Mouse (Mus musculus): Measurements from ENCODE around the gene Skap1.

GRCm38 (mm10) chr11:96730327-96730726, 265.9 kb downstream of the Skap1 start:
- TF ChIP-seq CTCF (IDR thresholded peaks at IDR 0.05; ENCODE audit: borderline replicate concordance, extremely low read depth, insufficient read depth, insufficient read length) = no peak
- TF ChIP-seq POLR2A (IDR thresholded peaks at IDR 0.05; ENCODE audit: borderline replicate concordance, extremely low read depth, insufficient read depth, insufficient read length, poor library complexity, severe bottlenecking) = no peak
